Mouse (Mus musculus): ENCODE measurements around the gene Nck1. TPM values are rescaled to one million over a fixed set of nuclear protein-coding genes. Genes with fewer than 3 reads are reported as not detected.

Gene Nck1
- polyA plus RNA-seq, 1 experiment from 2014 or later, result 26.3 TPM

GRCm38 (mm10) chr9:100463771-100464170, 82.2 kb downstream of the Nck1 start:
- no peak for TF ChIP-seq EP300 (IDR thresholded peaks at IDR 0.05; ENCODE audit: low read depth)
- no peak for TF ChIP-seq CTCF (IDR thresholded peaks at IDR 0.05; ENCODE audit: low read depth)
- Histone ChIP-seq H3K27ac (ENCODE audit: low read depth) (no peak overlapping the region), H3K4me3 (ENCODE audit: low read depth, low read length) (no peak overlapping the region), H3K36me3 (replicated peaks; ENCODE audit: insufficient read depth, low read length) (0 out of 2 replicates have a peak, but pooled peaks cover 12% of the 10 kb centered on the region), H3K9me3 (ENCODE audit: low read length) (no peaks in the 10 kb centered on the region), H3K4me2 (ENCODE audit: low read depth, low read length) (no peak overlapping the region), H3K4me1 (ENCODE audit: insufficient read depth) (no peaks in the 10 kb centered on the region), H3K27me3 (ENCODE audit: insufficient read depth, low read length) (no peaks in the 10 kb centered on the region), H3K9ac (replicated peaks) (no peak overlapping the region)
- no peak for DNase-seq
- 34% methylated on average over 2 of the region's 2 CpGs for WGBS (ENCODE audit: insufficient replicate concordance)
- no peak for ATAC-seq

- Histone ChIP-seq H3K27ac (ENCODE audit: low read depth) (no peak overlapping the region), H3K36me3 (replicated peaks; ENCODE audit: insufficient read depth, low read length) (peaks cover 15% of the 10 kb centered on the region), H3K4me3 (ENCODE audit: low read depth, low read length) (no peak overlapping the region), H3K4me2 (ENCODE audit: low read depth, low read length) (no peak overlapping the region), H3K9me3 (ENCODE audit: low read length) (no peaks in the 10 kb centered on the region), H3K4me1 (ENCODE audit: insufficient read depth) (no peaks in the 10 kb centered on the region), H3K9ac (replicated peaks) (no peak overlapping the region), H3K27me3 (ENCODE audit: insufficient read depth, low read length) (no peaks in the 10 kb centered on the region)
- TF ChIP-seq CTCF (IDR thresholded peaks at IDR 0.05; ENCODE audit: low read depth), result no peak
- no peak for TF ChIP-seq EP300 (IDR thresholded peaks at IDR 0.05; ENCODE audit: low read depth)
- DNase-seq (no peak), ATAC-seq (no peak)
- 84% methylated on average over 4 of the region's 4 CpGs for WGBS (ENCODE audit: insufficient replicate concordance)
These were observed 83.8 kb downstream of the Nck1 start for GRCm38 (mm10) chr9:100462098-100462497.

- H3K4me3 ChIP-seq (ENCODE audit: low read depth, low read length), result no peak overlapping the region
- WGBS (ENCODE audit: insufficient replicate concordance), result 80% methylated on average over 9 of the region's 9 CpGs
- no peaks in the 10 kb centered on the region for H3K4me1 ChIP-seq (ENCODE audit: insufficient read depth)
- DNase-seq, result no peak
- no peak for ATAC-seq
- no peaks in the 10 kb centered on the region for H3K9me3 ChIP-seq (ENCODE audit: low read length)
- TF ChIP-seq EP300 (IDR thresholded peaks at IDR 0.05; ENCODE audit: low read depth), result no peak
- no peak for TF ChIP-seq CTCF (IDR thresholded peaks at IDR 0.05; ENCODE audit: low read depth)
- peaks cover 15% of the 10 kb centered on the region for H3K36me3 ChIP-seq (replicated peaks; ENCODE audit: insufficient read depth, low read length)
- H3K27ac ChIP-seq (ENCODE audit: low read depth), result no peak overlapping the region
- no peaks in the 10 kb centered on the region for H3K27me3 ChIP-seq (ENCODE audit: insufficient read depth, low read length)
- H3K9ac ChIP-seq (replicated peaks), result no peak overlapping the region
- no peak overlapping the region for H3K4me2 ChIP-seq (ENCODE audit: low read depth, low read length)
These were observed 84.3 kb downstream of the Nck1 start for GRCm38 (mm10) chr9:100461671-100462070.

GRCm38 (mm10) chr9:100460203-100460602, 85.7 kb downstream of the Nck1 start:
- 81% methylated on average over 9 of the region's 9 CpGs for WGBS (ENCODE audit: insufficient replicate concordance)
- Histone ChIP-seq H3K4me1 (ENCODE audit: insufficient read depth) (no peaks in the 10 kb centered on the region), H3K9ac (replicated peaks) (no peak overlapping the region), H3K4me2 (ENCODE audit: low read depth, low read length) (no peak overlapping the region), H3K9me3 (ENCODE audit: low read length) (no peaks in the 10 kb centered on the region), H3K27ac (ENCODE audit: low read depth) (no peak overlapping the region), H3K36me3 (replicated peaks; ENCODE audit: insufficient read depth, low read length) (peaks cover 11% of the 10 kb centered on the region), H3K4me3 (ENCODE audit: low read depth, low read length) (no peak overlapping the region), H3K27me3 (ENCODE audit: insufficient read depth, low read length) (no peaks in the 10 kb centered on the region)
- no peak for ATAC-seq
- DNase-seq, result no peak
- TF ChIP-seq EP300 (IDR thresholded peaks at IDR 0.05; ENCODE audit: low read depth), result no peak
- TF ChIP-seq CTCF (IDR thresholded peaks at IDR 0.05; ENCODE audit: low read depth), result no peak

- TF ChIP-seq EP300 (IDR thresholded peaks at IDR 0.05; ENCODE audit: low read depth), result no peak
- TF ChIP-seq CTCF (IDR thresholded peaks at IDR 0.05; ENCODE audit: low read depth), result no peak
- WGBS (ENCODE audit: insufficient replicate concordance), result 61% methylated on average over 17 of the region's 17 CpGs
- H3K27me3 ChIP-seq (ENCODE audit: insufficient read depth, low read length), result no peaks in the 10 kb centered on the region
- no peak overlapping the region for H3K4me3 ChIP-seq (ENCODE audit: low read depth, low read length)
- H3K4me1 ChIP-seq (ENCODE audit: insufficient read depth), result peaks cover 5% of the 10 kb centered on the region; the same call in 1 of the 2 replicates
- ATAC-seq, result no peak
- no peaks in the 10 kb centered on the region for H3K9me3 ChIP-seq (ENCODE audit: low read length)
- H3K27ac ChIP-seq (ENCODE audit: low read depth), result no peak overlapping the region
- peaks cover 11% of the 10 kb centered on the region for H3K36me3 ChIP-seq (replicated peaks; ENCODE audit: insufficient read depth, low read length)
- DNase-seq, result no peak
- H3K4me2 ChIP-seq (ENCODE audit: low read depth, low read length), result no peak overlapping the region
- no peak overlapping the region for H3K9ac ChIP-seq (replicated peaks)
These were observed 87.8 kb downstream of the Nck1 start for GRCm38 (mm10) chr9:100457971-100458681.

GRCm38 (mm10) chr9:100454664-100454993, 91.3 kb downstream of the Nck1 start:
- H3K4me2 ChIP-seq (ENCODE audit: low read depth, low read length), result peak overlapping the region; percentile 79
- WGBS (ENCODE audit: insufficient replicate concordance), result 8% methylated on average over 9 of the region's 9 CpGs
- DNase-seq (no peak), ATAC-seq (no peak; the same call in 1 of the 2 replicates)
- no peaks in the 10 kb centered on the region for H3K9me3 ChIP-seq (ENCODE audit: low read length)
- TF ChIP-seq EP300 (IDR thresholded peaks at IDR 0.05; ENCODE audit: low read depth) (no peak), CTCF (IDR thresholded peaks at IDR 0.05; ENCODE audit: low read depth) (no peak)
- H3K27ac ChIP-seq (ENCODE audit: low read depth), result no peak overlapping the region
- peaks cover 9% of the 10 kb centered on the region for H3K36me3 ChIP-seq (replicated peaks; ENCODE audit: insufficient read depth, low read length)
- H3K27me3 ChIP-seq (ENCODE audit: insufficient read depth, low read length), result no peaks in the 10 kb centered on the region
- H3K4me3 ChIP-seq (ENCODE audit: low read depth, low read length), result peak overlapping the region; percentile 55
- H3K9ac ChIP-seq (replicated peaks), result peak overlapping the region; percentile 49
- H3K4me1 ChIP-seq (ENCODE audit: insufficient read depth), result peaks cover 5% of the 10 kb centered on the region; the same call in 1 of the 2 replicates
